Mouse (Mus musculus) mouse trophoblast stem cell (cell line): Measurements from ENCODE around the gene Crim1.

Experiments used
- in situ Hi-C, 2 experiments: fragments of 300-500 bp; cut with MseI, MboI; formaldehyde crosslinking; loops; 2 replicates in 1 of 2; 3 replicates in 1 of 2; pipeline ENCODE4 v1.15.1; 2025

The Crim1 gene

DNA sequence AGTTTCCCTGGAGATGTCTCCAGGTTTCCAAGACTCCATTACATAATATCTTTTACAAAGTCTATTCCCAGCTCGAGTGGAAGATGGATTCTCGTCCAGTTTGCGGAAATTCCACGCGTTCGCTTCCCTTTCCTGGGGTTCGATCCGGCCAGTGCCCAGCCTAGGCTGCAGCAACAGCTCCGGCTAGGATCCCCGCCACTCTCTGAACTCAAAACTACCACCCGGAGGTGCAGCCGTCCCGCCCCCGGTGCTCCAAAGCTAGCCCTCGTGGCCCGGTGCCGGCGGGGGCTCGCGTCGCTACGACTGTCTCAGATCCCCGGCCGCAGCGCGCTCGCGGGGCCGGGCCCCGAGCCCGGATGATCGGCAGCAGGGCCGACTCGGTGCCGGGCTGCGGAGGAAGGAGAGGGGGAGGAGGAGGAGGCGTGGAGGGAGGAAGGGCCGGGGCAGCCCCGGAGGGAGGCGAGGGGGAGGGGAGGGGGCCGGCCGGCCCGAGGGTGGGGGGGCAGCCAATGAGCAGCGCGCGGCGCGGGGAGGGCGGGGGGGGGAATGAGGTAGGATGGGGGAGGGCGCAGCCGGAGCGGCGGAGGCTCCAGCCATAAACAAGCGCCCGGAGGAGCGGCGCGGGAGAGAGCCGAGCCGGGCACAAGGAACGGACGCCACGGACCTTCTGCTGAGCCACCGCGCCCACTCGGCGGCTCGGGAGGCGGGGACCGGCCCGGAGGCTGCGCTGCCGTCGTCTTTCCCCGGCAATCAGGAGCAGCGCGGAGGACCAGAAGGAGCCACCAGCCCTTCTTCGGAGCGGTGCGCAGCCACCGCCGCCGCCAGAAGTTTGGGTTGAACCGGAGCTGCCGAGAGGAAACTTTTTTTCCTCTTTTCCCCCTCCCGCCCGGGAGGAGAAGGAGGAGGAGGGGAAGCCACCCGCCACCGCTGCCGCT, at the start of gene Crim1:
Gene Crim1 (plus strand): TSS at position 623 of the 935 bp plus-strand sequence.
- in situ Hi-C loops: no loop called here

DNA sequence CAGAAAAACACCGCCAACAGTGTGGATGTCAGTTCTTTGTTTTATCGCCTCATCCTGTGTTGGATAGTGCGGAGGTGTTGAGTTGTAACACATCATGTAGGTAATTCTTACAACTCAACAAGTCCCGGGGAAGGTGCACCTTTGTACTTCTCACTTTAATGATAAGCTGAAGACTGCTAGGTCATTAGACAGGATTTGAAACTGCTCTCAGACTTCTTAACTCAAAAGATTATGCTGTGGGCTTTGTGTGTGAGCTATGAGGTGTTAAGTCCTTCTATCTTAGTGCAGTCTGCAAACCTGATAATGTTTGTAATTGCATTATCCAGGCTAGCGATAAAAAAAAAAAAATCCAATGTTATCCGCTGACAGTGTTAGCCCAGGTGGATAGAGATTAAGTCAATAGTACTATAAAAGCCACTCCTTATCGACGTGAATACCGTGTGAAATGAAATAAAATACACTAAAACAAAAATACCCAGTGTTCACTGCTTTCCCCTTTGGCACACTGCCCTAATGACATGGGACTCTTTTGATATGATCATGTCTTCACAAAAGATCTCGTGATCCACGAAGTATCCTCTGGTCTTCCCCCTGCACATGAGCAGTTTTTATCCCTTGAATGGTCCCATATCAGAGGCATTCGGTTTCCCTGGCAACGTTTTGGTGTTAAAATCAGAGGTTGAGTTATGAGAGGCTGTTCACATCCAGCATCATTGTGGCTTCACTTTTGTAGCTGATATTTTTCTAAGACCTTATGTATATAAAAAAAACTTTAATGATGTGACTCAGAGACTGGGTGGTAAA, 48.4 kb upstream of the Crim1 start:
- in situ Hi-C loops: no loop called here

DNA sequence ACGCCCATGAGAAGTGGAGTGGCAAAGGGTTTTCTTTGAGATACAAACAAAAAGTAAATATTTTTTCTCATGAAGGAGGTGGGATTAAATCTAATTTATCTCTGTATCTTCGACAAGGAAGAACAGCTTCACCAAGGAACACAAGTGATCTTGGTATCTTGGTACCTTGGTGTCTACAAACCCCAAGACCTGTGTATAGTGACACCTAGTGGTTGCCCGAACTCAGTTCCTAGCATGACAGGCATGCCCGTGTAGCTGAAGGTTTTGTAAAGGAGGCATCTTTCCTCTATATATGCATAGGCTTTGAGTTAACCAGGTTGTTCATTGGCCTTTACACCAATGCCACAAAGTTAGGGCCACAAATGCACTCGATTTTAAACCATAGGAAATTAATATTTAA, 36.8 kb upstream of the Crim1 start:
- in situ Hi-C loops: loop anchor here in 1 of 2 experiments (10.0 kb wide), 1 partner anchor 118 kb away; no protein-coding TSS in a partner anchor

DNA sequence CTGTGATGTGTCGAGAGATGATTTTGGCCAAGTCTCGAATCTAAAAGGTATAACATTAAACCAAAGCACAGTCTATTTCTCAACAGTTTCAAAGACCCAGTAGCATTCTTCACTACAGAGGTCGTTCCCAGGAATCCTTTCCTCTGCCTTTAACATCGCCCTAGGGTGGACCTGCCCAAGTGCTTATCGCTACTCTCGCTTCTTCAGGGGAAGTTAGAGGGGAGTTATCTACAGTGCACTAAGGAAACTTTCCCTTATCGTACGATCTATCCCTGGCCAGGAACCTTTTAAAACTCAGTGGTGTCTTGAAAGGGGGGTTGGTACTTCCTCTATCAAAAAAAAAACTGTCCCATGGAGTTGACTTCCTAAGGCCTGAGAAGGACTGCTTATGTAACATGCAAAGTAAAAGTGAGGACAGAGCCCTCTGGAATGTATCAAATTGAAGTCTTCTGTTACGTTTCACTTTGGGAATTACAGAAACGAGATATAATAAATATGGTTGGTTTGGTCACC, 36.3 kb upstream of the Crim1 start:
- in situ Hi-C loops: loop anchor here in 1 of 2 experiments (10.0 kb wide), 1 partner anchor 119 kb away; no protein-coding TSS in a partner anchor

DNA sequence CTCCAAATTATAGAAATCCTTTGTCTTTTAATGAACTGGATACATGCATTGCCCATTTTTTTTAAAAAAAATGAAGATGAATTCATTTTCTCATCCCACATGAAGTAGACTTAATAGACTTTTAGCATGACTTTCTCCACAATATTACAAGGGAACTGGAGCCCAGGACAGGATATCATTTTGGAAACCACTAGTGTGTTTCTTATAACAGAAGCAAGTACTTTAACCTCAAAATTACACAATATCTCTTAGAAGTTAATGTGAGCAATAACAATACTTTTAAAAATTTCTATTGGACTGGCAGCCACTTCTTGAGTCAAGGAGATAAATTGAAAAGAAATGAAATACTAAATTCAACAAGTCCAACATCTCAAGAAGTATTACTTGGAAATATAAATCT, 34.2 kb upstream of the Crim1 start:
- in situ Hi-C loops: loop anchor here in 1 of 2 experiments (10.0 kb wide), 1 partner anchor 121 kb away; no protein-coding TSS in a partner anchor

DNA sequence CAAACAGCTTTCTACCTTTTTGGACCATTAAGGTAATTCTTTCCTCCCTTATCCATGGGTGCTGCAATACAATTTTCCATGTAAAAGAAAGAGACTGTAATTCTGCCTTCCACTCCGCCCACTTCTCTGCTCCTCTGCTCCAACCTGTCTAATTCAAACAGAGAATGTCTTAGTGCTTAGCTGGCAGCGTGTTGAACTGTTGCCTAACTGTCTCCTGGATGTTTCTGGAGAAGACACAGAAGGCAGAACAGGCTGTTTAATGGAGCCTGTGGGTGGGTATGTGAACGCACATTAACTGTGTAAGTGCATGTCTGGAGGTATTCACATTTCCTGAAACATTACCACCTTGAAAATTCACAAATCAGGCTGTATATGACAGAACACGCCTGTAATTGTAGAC, 33.5 kb upstream of the Crim1 start:
- in situ Hi-C loops: loop anchor here in 1 of 2 experiments (10.0 kb wide), 1 partner anchor 122 kb away; no protein-coding TSS in a partner anchor

DNA sequence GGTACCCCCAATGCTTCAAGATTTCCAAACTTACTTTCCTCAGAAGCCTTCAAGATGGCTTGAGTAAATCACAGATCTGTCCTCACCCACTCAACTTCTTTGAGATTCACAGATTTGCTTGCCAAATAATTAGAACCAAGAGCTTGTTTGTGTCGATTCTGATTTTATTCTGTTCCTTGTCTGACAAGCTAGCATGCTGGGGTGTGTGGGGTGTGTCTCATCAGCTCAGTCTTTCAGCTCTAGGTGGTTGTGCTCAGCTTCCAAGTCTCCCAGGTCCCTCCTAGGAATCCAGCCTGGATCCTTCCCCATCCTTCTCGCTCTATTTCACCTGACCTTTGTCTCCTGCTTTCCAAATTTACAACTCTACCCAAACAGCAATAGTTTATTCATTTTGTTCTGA, 27.7 kb upstream of the Crim1 start:
- in situ Hi-C loops: no loop called here

DNA sequence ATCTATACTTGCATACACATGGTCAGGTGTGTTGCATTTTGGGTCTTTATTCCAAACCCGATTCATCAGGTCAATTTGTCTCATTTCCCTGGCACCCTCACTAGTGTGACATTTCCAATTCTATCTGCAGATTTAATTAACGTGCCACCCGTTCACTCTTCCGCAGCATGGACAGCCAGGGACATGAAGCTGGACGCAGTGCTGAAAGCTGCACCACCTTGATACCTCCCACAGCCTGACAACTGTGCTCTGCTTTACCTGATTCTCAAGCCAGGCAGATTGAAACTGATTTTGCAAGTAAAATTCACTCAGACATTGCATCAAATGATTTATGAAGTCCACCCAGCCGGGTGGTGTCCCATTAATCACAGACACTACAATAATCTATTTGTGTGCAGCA, 19.3 kb upstream of the Crim1 start:
- in situ Hi-C loops: no loop called here

DNA sequence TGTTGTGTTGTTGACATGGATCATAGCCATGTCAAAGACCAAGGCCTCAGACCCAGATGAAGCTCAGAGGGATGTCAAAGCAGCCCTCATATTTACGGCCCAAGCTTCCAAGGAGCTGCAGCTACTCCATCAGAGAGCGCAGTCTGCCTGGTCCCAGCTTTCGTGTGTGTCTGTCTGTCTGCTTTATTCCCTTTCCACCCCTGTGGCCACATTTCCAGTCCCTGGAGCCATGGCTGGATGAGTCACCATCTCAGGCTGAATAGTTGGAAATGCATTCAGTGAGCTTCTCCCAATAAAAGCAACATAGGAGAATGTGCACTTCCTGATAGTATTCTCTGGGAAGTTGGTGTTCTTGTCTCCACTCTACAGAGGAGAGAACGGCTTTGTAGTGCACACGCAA, 3.9 kb upstream of the Crim1 start:
- in situ Hi-C loops: no loop called here

DNA sequence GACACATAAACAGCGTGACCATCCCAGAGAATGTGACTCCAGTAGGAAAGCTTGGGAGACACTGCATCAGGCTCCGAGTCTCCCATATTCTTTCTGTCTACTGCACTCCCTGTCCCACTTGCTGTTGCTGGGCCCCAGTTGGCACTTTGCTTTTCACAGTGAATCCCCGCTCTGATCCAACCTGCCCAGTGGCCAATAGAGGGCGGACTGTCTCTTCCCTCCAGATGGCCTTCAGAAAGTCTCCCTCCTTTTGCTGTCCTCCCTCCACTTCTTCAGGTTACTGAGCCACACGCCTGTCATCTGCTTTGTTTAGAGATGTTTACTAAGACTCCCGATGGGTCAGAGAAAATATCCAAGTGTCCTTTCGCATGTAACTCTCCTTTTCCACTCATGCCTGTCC, 2.9 kb upstream of the Crim1 start:
- in situ Hi-C loops: no loop called here

DNA sequence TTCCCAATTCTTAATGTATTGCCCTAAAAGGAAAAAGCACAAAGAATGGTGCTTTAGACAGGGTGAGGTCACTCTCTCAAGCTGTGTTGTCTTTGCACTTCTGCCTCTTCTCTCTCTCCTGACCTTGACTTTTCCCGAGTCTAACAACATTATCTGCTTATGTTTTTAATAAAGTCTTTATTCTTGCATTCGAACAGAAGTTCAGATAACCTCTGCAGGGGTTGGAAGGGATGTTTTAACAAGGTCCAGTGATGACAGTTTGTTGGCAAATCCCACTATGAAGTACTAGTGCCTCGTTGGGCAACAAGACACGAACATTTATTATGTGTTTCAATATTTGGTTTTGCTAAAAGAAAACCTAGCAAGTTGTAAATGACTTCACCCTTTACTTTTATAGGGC, 1.9 kb upstream of the Crim1 start:
- in situ Hi-C loops: no loop called here

DNA sequence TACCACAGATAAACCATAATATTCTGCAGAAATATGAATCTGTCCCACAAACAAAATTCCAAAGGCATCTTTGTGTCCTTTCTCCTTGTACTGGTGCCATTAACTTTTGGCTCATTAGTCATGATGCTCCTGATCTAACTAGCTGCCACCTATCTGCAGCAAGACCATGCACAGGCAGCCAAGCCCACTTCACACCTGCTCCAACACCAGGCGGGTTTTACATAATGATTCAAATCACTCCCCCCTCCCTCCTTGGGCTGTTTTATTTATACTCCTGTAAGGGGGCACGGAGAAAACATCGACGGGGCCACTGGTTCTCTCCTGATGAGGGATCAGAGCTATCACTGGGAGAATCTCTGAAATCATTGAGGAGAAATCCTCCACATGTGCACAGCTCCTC, 1.2 kb upstream of the Crim1 start:
- in situ Hi-C loops: no loop called here

DNA sequence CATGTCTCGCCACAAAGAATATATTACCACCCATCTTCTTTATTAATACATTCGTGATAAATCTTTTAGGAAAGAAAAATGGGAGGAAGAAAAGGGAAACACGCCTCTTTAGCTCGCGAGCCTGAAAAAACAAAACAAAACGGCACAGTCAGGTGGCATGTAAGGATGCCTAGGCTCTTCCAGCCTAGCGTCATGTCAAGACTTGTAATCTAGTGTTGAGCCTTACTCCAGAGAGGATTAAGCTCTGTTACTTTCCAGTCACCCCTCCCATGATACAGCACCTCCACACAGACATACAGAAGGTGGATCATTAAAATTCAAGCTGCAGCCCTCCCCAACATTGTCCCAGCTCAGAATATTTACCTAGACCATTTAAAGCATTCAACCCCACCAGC, 820 bp upstream of the Crim1 start:
- in situ Hi-C loops: no loop called here

DNA sequence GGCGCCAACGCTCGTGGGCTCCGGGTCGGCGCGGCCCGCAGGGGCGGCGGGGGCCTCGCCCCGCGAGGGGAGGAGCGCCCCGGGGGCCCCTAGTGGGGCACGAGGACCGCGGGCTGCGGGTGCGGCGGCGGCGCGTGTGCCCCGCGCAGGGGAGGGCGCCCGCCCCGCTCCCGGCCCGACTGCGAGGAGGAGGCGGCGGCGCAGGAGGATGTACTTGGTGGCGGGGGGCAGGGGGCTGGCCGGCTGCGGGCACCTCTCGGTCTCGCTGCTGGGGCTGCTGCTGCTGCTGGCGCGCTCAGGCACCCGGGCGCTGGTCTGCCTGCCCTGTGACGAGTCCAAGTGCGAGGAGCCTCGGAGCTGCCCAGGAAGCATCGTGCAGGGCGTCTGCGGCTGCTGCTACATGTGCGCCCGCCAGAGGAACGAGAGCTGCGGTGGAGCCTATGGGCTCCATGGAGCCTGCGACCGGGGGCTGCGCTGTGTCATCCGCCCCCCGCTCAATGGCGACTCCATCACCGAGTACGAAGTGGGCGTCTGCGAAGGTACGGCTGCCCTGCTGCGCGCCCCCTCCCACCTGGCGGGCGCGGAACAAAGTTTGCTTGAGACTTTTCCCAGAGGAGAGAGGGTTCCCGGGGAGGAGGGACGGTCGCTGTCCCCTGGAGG, 643 bp downstream of the Crim1 start:
- in situ Hi-C loops: no loop called here

DNA sequence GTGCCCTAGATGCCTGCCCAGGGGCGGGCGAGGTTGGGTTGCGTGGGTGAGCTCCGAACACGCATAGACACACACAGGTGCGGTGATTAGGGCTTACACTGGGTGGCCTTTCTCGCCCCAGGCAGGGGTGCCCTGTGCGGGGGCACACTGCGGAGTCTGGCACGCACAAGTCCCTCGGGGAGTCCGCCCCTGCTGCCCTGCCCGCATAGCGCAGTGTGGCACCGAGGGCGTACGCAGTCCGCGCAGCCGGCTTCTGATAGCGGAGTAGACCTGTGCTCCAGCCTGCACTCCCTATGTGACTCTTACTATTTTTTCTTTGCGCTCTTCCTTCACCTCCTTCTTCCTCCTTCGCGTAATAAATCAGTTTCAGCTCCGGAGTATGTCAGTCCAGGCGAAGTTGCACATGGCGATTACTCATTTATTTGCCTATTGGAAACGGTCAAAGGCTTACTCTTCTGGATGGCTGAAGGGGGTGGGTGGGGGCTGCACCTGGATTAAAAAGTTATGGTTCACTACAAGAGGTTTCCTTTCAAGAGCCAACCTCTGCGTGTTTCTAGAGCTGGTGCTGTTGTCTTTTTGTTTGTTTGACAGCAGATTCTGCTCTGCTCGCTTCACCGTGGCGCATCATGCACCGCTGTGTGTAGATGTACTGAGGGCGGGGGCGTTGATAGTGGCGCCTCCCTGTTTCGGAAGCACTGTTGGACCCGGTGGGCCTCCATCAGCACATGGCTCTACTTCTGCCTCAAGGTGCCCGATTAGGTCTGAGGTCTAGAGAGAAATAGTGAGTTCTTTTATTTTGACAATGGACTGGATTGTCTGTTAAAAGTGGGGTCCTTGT, 1.4 kb downstream of the Crim1 start:
- in situ Hi-C loops: no loop called here

DNA sequence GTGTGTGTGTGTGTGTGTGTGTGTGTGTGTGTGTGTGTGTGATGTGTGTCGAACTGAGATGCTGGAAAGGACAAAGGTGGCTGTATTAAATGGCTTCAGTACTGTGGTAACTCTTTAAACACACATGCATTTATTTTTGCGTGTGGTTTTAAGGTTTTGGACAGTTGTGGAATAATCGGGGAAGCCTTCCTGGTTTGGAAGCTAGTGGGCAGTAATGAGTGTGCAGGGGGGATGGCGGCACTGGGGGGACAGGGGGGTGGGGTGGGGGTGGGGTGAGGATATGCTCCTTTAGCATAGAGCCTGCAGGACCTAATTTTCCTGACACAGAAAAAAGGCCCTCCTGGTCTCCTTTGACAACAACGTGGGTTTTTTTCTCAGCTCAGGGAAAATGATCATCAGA, 2.2 kb downstream of the Crim1 start:
- in situ Hi-C loops: no loop called here

DNA sequence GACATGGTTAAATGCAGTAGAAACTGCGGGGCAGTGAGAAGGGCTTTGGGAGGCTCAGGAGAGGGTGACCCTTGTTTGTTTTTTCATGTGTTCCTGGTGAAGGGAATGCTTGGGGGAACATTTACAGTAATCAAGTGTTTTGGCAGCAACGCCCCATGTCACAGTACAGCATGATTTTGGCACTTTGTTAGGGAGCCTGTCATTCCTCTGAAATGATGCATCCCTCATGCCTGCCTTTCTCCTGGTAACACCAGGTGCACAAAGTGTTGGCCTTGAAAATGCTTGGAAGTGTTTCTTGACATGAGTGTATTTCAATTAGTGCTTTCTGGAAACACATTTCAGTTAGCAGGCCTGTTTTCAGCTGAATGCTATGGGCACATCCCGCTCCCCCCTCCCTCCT, 2.7 kb downstream of the Crim1 start:
- in situ Hi-C loops: no loop called here

DNA sequence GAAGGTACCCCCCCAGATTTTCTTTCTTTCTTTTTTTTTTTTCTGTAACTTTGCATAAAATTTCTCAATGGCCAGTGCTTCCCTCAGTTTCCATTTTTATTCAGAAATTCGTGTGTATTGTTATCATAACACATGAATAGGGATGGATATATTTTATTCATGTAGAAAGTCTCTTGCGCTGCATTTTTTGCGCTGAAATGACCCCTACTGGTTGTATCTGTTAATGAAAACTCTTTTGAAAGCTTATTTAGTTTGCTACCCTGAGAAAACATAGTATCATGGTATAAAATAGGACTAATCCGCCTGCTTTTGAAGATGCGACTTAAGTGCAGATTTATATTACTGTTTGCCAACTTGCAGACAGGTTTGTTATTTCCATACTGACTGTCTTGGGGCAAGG, 3.4 kb downstream of the Crim1 start:
- in situ Hi-C loops: no loop called here

DNA sequence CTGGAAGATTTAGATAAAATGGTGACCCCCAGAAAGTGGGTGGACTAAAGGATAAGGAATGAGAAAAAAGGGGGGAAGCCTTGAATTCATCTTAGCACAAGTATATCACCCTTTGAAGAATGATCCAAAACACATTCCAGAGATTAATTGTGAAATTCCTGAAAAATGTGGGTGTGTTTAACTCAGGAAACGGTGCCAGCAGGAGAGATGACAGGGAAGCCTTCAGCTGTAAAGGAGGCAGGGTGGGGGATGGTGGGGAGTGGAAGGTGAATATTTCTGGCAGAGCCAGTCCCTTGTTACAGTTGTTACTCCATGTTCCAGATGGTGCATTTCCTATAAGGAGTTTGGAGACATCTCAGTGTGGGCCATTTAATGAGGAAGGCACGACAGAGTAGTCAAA, 6.4 kb downstream of the Crim1 start:
- in situ Hi-C loops: no loop called here

DNA sequence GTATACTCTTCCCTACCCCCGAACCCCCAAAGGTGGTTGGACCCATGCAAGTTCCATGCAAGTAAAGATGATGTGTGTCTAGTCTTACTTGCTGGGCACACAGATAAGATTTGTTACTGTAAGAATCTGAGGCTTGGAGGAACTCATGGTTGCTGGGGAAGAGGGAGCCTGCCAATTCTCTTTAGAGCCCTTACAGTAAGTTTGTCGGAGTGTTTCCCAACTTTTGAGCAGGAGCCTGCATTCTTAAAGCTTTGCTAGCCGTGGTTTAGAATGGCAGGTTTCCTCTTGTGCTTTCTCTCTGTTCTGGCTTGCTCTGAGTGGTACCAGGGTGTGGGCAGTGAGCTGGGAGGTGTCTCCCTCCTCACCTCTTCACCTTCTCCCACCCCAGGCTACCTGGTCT, 7.2 kb downstream of the Crim1 start:
- in situ Hi-C loops: no loop called here

DNA sequence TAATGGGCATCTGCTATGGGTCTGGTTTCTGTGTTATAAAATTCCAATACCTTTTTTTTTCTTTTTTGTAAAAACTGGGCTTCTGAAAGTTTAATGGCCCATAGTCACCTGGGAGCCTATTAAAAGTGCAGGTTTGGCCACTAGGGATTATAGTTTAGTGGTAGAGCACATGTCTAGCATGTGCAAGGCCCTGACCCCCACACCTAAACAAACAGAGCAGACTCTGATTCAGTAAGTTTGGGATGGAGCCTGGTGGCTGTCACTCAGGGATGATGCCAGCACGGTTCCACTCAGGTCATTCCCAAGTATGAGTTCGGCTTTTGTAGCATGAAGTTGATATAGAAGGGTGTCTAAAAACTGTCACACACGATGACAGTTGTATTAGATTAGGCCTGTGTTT, 8.8 kb downstream of the Crim1 start:
- in situ Hi-C loops: no loop called here
